Mouse (Mus musculus): ENCODE data around the gene Bclaf1. TPM values are rescaled to one million over a fixed set of nuclear protein-coding genes. Genes with fewer than 3 reads are reported as not detected.

Gene Bclaf1
- 100 to 1,000 TPM; 119 to 142 (median 137) TPM for total RNA-seq (2022)

DNA sequence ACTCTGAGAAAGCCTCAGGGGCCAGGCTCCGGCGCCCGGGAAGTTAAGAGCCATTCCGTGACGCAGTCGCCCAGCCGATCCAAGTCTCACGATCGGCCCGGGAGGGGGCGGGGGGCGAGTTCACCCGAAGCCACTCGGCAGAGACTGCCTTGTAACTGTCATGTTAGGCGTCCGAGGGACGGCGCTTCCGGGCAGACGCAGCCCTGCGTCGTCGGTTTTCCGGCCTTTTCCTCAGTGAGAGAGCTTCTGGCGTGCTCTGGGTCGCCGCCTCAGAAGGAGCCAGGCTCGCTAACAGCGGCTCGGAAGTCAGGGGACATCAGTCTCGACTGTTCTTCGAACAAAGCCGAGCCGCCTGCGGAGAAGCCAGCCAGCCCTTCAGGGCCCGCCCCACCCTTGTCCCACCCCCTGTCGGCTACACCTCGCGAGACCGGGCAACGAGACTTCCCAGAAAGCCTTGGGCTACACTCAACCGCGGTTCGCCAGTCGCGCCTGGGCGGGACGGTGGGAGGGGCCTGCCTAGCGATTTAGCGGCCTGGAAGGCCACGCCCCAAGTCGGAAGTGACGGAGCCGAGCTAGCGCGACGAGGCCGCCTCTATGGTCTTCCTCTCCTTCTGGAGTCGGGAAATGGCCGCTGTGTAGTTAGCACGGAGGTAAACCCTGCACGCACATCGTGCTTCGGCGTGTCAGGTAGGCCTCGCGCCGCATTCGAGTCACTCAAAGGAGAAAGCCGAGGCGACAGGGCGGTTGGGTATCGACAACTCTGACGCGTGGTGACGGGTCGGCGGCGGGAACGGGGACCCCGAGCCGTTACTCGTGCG, at the start of gene Bclaf1:
Gene Bclaf1 (plus strand): TSS at position 552 of the 818 bp plus-strand sequence.
- DNase-seq (ENCODE audit: low spot score in 2 of 2) = peak; percentile 98 to 99

DNA sequence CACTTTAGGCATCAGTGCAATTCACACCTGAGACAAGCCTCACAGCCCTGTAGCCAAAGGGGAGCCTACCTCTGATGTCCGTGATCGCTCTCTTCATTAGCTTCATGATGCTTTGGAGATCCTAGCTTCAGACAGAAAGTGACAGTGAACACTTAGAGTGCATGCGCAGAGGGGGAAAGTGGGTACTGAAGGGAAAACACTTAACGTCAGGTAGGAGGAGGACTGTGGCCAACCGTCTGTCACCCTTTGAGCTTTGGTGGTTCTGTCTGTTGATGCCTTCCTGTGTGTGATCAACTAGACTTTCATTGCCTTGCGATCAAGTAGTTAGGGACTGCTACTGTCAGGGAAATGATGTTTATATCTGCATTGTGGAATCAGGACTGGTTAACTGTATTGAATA, 49.4 kb upstream of the Bclaf1 start:
- DNase-seq (ENCODE audit: low spot score in 2 of 2) = no peak

DNA sequence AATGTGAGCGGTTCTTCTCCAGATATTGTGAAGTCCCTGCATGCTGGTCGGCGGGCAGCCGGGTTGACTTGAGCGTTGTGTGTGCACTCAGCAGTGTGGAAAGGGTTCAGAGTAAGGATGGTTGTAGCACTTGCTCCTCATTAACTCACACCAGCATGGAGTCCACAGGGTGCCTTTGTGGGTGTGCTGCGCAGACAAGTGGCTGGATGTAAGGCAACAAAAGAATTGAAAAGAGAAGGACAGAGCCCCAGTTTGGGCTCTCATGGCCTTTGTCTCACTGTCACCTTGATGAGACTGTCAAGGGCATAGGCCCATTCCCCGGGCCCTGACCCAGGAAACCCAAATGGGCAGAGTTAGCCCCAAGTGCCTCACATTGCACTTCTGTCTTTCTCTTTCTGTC, 47.8 kb upstream of the Bclaf1 start:
- no peak for DNase-seq (ENCODE audit: low spot score in 2 of 2)

DNA sequence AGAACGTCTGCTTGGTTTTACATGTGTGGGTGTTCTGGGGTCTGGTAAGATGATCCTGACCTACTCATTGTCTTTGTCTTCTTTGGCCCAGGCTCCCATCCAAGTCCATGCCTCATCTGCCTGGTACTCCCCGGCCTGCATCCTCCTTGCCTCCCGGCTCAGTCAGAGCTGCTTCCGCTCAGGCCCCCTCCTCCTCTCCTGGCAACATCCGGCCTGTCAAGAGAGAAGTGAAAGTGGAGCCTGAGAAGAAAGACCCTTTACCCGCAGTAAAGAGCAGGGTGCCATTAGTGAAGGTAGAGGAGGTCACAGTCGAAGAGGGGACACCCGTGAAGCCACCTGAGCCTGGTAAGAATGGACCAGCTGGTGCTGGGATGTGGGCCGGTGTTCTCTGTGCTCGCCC, 45.2 kb upstream of the Bclaf1 start:
- no peak for DNase-seq (ENCODE audit: low spot score in 2 of 2)

DNA sequence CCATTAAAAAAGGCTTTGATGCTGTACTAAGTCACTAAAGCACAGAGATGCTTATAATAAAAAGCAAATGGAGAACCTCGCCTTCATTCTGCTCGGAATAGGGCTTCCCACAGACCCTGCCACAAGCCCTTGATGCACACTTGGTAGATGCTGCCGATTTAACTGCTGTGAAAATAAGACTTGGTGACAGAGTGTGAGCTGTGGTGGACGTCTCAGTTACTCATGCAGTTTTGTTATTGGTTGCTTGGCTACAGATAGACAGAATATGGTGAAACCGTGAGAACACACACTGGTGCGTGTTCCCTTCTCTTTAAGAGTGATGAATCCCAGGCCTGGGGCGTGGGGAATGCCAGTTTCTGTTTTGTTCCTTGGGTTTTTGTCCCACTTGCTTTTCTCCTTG, 43.3 kb upstream of the Bclaf1 start:
- DNase-seq (ENCODE audit: low spot score in 2 of 2) = no peak

DNA sequence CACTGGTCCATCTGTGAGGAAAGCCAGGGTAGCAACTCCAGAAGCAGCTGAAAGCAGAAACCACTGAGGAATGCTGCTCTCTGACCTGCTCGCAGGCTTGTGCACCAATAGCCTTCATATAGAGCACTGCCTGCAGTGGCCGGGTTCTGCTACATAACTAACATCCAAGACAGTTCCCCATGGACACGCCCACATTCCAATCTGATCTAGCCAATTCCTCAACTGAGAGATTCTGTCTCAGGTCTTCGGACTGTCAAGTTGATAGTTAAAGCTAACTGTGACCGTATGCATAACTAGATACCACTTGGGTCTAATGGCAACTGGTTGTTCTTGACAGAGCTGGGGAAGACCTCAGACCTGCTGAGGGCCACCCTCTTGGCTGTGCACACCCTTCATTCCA, 39.9 kb upstream of the Bclaf1 start:
- no peak for DNase-seq (ENCODE audit: low spot score in 2 of 2)

DNA sequence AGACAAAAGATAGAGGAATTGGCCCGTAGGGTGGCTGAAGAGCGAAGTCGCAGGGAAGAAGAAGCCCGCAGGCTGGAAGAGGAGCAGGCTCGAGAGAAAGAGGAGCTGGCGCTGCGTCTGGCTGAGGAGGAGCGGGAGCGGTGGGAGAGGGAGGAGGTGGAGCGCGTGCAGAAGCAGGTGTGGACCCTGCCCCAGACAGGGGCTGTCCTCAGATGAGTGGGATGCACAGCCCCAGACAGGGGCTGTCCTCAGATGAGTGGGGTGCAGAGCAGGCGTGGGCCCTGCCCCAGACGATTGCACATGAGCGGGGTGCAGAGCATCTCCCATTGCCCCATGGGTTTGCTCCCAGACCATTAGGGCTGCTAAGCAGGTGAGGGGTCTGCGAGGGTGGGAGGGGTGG, 39.0 kb upstream of the Bclaf1 start:
- no peak for DNase-seq (ENCODE audit: low spot score in 2 of 2)

DNA sequence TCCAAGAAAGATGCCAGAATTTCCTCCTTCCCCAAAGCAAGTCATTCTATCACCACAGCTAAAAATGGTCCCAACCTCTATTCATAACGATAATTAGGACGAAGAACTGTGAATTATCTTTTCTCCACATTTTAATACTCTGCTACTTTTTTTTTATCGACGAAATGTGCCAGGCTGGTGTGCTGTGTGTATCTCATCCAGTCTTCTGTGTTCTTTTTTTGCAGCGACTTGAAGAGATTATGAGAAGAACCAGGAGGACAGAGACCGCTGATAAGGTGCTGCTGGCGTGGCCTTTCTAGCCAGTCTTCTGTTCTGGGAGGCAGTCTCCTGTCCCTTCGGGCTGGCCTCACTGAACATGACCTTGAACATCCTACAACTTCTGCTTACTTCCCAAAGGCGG, 38.2 kb upstream of the Bclaf1 start:
- DNase-seq (ENCODE audit: low spot score in 2 of 2) = no peak

DNA sequence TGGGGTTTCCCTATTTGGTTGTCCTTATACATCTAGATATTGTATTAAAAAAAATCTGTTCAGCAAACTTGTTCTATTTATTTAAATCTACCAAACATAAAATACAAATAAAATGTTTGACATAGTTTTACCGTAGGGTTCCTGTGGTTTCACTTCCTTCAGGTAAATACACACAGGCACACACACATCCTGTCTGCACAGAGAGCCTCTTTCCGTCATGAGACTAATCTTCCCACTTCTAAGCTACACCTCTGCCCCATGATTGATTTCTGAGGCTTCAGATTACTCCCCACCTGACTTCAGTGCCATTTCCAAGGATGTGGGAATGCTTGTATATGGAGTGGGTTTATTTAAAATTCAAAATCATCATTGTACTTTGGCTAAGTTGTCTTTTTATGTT, 30.8 kb upstream of the Bclaf1 start:
- no peak for DNase-seq (ENCODE audit: low spot score in 2 of 2)

DNA sequence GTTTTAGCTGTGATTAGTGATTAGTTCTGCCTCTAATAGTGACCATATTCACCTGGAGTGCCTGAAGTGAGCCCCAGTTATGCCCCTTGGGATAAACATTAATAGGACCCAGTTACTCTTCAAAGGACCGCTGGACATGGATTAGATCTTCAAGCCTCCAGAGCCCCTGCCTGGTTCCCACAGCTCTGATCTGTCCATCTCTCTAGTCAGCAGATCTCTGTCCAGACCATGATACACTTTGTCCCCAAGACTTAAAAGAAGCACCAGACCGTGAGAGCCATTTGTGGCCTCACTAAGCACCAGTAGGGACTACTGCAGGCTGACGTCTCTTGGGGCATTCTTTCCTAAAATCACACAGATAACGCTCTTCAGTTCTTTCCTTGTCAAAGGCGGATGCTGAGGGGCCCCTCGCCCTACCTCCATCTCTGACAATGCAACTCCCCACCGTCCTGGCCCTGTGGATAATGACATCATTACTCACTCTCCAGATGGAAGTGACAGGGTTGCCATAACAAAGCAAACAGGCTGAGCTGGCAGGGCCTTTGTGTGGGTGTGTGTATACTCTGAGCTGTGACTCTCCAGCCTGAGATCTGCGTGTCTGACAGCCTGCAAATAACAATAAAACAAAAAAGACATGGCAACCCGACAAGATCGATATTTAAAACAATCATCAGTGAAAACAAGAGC, 26.8 kb upstream of the Bclaf1 start:
- peak; percentile 69 to 76 for DNase-seq (ENCODE audit: low spot score in 2 of 2)

DNA sequence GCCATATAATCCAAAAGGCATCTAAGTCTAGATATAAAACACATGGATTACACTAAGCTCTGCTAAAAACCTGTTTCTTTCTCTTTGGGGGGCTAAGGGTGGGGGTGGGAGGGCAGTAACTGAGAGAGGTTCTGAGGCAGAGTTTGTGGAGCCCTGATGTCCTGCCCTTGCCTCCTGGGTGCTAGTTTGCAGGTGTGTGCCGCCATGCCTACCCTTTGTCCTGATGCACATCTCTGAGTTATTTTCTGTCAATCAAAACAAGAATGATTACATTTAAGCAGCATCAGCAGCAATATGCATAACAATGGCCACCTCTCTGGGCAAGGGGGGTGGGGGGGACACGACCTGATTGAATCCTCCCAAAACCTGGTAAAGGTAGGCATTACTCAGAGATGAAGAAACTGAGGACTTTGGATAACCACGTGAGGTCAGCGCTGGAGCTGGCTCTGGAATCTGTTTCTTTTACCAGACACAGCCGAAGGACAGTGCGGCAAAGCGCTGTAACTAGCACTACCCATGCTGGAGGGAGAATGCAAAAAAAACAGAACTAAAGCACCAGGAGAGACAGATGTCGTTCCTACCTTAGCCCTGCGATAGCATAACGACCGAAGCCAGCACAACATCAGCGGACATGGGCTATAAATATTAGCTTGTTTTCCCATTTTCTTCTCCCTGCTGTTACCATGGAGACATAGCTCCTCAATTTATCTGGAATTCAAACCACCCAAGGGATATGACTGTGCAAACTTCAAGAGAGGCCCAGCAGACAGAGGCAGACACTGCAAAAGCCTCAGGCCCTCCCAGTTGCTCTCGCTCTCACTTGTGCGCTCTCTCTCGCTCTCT, 26.1 kb upstream of the Bclaf1 start:
- peak in 1 of 2 experiments; percentile 34 for DNase-seq (ENCODE audit: low spot score in 2 of 2)

DNA sequence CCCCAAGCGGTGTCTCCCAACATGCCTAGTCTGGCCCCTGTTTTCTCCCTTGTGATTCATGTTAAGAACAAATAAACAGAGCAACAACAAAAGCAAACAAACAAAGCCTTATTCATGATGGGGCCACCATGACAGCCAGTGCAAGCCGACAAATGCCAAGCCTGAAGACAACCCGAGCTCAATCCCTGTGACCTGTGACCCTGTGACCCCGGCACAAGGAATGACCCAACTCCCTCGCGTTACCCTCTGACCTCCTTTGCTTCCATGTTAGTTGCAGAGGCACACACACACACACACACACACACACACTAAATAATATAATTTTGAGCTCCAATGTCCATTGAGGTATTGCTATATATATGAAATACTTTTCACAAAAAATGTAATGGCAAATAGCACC, 24.9 kb upstream of the Bclaf1 start:
- DNase-seq (ENCODE audit: low spot score in 2 of 2) = no peak

DNA sequence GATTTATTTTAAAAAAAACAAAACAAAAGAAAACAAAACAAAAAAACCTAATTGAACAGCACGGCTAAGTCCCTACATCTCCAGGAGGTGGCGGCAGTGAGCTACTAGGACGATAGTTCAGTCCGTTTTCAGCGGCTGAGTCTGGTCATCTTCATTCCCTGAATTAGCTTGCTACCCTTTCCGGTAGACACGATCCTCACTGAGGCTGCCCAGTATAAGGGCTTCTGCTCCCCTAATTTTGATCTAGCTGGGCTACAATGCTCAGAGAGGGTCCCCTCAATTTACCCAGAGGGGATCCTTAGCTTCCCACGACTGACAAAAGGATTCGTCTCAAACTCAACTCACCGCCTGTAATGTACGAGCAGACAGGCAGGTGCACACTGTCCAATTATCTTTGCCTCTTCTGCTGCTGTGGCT, 21.8 kb upstream of the Bclaf1 start:
- peak; percentile 57 to 78 for DNase-seq (ENCODE audit: low spot score in 2 of 2)

DNA sequence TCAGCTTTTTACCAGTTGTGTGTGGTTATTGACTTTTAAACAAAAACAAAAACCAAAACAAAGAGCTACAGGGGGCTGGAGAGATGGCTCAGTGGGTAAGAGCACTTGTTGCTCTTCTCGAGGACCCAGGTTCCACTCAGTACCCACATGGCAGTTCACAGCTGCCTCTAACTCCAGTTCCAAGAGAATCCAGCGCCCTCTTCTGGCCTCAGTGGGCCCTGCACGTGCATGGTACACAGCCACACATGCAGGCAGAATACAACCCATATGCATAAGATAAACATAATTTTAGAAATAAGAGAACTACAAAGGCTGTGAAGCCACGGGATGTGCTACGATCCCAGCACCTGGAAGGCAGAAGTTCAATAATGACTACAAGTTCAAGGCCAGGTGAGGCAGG, 16.3 kb upstream of the Bclaf1 start:
- no peak for DNase-seq (ENCODE audit: low spot score in 2 of 2)

DNA sequence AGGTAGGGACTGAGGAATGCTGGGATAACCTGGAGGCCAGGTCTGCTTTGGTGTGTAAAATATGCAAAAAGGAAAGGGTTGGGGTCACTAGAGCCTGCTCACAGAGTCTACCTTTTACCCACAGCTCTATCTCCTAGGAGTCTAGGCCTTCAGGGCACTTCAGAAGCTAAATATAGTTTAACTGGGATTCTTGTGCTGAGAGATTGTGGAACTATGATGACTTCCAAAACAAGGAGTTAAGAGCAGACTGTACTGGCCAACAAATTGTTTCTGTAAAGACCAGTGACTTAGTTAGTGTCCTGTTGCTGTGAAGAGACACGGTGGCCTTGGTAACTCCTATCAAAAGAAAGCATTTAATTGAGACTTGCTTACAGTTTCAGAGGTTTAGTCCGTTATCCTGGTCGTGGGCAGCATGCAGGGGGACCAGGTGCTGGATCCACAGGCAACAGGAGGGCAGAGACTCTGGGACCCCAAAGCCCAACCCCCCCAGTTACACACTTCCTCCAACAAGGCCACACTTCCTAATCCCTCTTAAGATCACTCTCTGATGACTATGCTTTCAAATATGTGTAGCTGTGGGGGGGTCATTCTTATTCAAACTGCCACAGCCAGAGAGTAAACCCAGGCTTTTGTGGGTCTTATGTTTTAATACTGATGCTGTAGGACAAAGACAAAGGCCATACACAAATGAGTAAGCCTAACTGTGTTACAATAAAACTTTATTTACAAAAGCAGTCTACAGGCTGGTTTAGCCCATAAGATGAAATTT, 13.9 kb upstream of the Bclaf1 start:
- no peak for DNase-seq (ENCODE audit: low spot score in 2 of 2)

DNA sequence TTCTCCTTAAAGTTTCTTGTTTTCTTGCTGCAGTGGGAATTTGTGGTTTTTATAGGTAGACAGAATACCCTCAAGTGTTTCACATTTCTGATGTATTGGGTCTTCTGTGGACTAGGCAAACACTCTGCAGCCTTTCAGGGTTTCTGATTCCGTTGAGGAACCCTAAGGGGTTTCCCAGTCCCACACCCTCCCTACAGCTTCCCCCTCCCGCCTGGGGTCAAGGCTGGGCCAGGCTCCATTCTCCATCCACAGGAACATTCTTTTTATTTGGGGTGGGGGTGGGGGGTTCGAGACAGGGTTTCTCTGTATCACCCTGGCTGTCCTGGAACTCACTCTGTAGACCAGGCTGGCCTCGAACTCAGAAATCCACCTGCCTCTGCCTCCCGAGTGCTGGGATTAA, 13.2 kb upstream of the Bclaf1 start:
- DNase-seq (ENCODE audit: low spot score in 2 of 2) = no peak

DNA sequence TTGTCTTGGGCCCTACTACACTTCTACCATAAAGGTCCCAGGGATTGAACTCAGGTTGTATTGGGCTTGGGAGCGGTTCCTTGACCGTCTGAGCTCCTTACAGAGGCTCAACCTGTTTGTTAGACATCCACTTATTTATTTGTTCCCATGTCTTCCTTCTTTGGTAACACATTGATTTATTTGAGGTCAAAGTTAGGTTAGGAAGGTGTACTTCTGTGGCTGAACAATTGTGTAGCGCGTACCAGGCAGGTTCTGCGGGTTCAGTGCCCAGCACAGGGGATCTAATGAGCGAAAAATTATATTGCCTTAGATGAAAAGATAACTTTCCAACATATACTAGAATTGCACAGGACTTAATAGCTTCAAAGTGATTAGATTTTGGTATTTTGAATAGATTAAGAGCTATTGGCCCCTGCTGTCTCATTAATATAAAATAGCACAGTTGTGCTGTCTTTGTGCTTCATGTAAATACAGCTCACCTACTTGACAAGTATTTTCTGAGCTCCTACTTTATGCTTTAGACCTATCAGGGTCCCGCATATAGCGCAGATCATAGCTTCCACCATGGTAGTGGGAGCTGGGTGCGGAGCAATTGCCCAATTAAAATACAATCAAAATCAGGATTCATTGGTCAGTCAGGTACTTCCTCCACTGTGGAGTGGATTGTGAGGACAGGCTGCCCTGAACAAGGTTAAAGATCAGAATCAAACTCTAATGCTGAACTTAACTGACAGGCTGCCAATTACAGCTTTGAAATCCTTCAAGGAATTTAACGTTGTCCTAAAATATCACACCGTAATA, 1.1 kb upstream of the Bclaf1 start:
- DNase-seq (ENCODE audit: low spot score in 2 of 2) = no peak

DNA sequence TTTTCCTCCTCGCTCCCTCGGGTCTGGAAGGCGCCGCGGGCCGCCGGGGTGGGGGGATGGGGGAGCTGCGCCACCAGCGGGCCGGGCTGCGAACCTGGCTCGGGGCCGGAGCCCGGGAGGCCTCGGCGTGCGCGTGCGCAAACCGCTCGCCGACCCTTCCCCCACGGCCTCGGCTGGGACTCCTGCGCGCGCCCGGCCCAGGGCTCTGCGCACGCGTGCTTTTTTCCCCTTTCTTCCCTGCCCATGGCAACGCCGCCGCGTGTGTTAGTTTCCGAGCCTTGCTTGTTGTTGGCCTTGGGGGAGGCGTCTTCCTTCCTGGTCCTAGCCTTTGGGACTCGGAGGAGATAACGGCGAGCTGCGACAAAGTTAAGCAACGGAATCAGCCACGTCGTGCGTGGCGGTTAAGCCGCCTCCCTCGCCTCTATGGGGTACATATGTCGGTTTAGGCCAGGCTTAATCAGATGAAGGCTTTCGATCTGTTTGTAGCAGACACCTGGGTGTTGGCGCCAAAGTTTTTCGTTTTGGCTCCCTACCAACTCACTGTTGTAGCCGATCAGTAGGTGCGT, 550 bp downstream of the Bclaf1 start:
- peak; percentile 82 to 87 for DNase-seq (ENCODE audit: low spot score in 2 of 2)

DNA sequence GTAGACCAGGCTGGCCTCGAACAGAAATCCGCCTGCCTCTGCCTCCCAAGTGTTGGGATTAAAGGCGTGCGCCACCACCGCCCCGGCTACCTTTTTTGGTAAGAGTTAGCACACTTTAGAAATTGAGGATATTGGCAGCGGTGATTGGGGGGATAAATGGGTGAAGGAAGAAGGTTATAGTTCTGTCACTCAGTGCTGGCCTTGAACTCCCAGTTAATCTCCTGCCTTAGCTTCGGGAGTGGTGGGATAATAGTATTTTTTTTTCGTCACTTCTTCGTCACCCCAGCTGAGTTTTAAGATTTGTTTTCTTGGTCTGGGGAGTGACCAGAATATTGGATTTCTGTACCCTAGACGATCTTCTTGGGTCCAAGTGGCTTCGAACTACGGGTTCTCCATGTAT, 1.2 kb downstream of the Bclaf1 start:
- DNase-seq (ENCODE audit: low spot score in 2 of 2) = no peak

DNA sequence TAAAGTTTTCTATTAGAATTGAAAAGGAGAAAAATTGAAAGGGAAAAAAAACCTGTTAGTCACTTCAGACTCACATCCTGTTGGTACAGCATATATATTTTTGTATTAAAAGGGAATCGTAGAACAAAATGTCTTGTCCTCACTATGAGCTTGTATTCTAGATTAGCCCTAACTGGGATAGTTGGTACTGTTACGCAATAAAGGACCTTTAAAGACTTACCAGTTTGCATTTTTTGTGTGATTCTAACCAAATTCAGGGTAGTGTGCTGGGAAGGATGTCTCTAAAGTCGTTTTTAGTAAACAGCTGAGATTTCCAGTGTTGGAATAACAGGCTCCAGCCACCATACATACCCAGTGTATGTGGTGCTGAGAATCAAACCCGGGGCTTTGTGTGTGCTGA, 1.7 kb downstream of the Bclaf1 start:
- DNase-seq (ENCODE audit: low spot score in 2 of 2) = no peak

All from layer of hippocampus, adult 8-10 months (tissue).